Mouse (Mus musculus) mouse trophoblast stem cell (cell line): ENCODE measurements around the gene Mgrn1.

Source experiments
- in situ Hi-C, 2 experiments: fragments of 300-500 bp; cut with MseI, MboI; formaldehyde crosslinking; loops; 2 replicates in 1 of 2; 3 replicates in 1 of 2; pipeline ENCODE4 v1.15.1; 2025

Mgrn1 gene

GRCm38 (mm10) chr16:4938989-4939388, 52.9 kb downstream of the Mgrn1 start:
- in situ Hi-C loops, result no loop called here

GRCm38 (mm10) chr16:4939412-4939811, 53.4 kb downstream of the Mgrn1 start:
- in situ Hi-C loops, result no loop called here

GRCm38 (mm10) chr16:4940311-4940850, 54.3 kb downstream of the Mgrn1 start:
- in situ Hi-C loops, result no loop called here

- in situ Hi-C loops, result no loop called here
Measured at GRCm38 (mm10) chr16:4941016-4941415, 55.0 kb downstream of the Mgrn1 start.

- in situ Hi-C loops, result no loop called here
Measured at GRCm38 (mm10) chr16:4942868-4943267, 56.8 kb downstream of the Mgrn1 start.

GRCm38 (mm10) chr16:4943431-4943830, 57.4 kb downstream of the Mgrn1 start:
- in situ Hi-C loops, result no loop called here

GRCm38 (mm10) chr16:4945415-4945814, 59.4 kb downstream of the Mgrn1 start:
- in situ Hi-C loops, result no loop called here

- in situ Hi-C loops, result no loop called here
Measured at GRCm38 (mm10) chr16:4946155-4946554, 60.1 kb downstream of the Mgrn1 start.

GRCm38 (mm10) chr16:4947378-4947777, 61.3 kb downstream of the Mgrn1 start:
- in situ Hi-C loops, result no loop called here

- in situ Hi-C loops, result no loop called here
Measured at GRCm38 (mm10) chr16:4956609-4957008, 70.6 kb downstream of the Mgrn1 start.

- in situ Hi-C loops, result no loop called here
Measured at GRCm38 (mm10) chr16:4957446-4957845, 71.4 kb downstream of the Mgrn1 start.

GRCm38 (mm10) chr16:4960260-4960659, 74.2 kb downstream of the Mgrn1 start:
- in situ Hi-C loops, result no loop called here

- in situ Hi-C loops, result no loop called here
Measured at GRCm38 (mm10) chr16:4963346-4963745, 77.3 kb downstream of the Mgrn1 start.

- in situ Hi-C loops, result no loop called here
Measured at GRCm38 (mm10) chr16:4963797-4964709, 78.0 kb downstream of the Mgrn1 start, which contains the start of gene Anks3. Gene Anks3, minus strand, starts transcription at chr16:4964205.

- in situ Hi-C loops, result no loop called here
Measured at GRCm38 (mm10) chr16:4964731-4965391, 78.8 kb downstream of the Mgrn1 start.

GRCm38 (mm10) chr16:4965392-4966129, 79.5 kb downstream of the Mgrn1 start:
- in situ Hi-C loops, result no loop called here

GRCm38 (mm10) chr16:4968426-4968825, 82.4 kb downstream of the Mgrn1 start:
- in situ Hi-C loops, result no loop called here

- in situ Hi-C loops, result no loop called here
Measured at GRCm38 (mm10) chr16:4969055-4969843, 83.2 kb downstream of the Mgrn1 start.

GRCm38 (mm10) chr16:4971626-4972025, 85.6 kb downstream of the Mgrn1 start:
- in situ Hi-C loops, result no loop called here

- in situ Hi-C loops, result no loop called here
Measured at GRCm38 (mm10) chr16:4974521-4974920, 88.5 kb downstream of the Mgrn1 start.

- in situ Hi-C loops, result no loop called here
Measured at GRCm38 (mm10) chr16:4976180-4976579, 90.1 kb downstream of the Mgrn1 start.
